Mouse (Mus musculus) liver, adult 2 months (tissue): ENCODE measurements around the gene Neb.

Experiments used
- CTCF ChIP-seq: fragments of 200-500 bp; IDR thresholded peaks from 2 replicates; pipeline ENCODE4 v1.5.1; 2011; ENCODE audit warnings: low read depth, low read length, control low read depth
- POLR2A ChIP-seq: fragments of 200-500 bp; IDR thresholded peaks from 2 replicates; pipeline ENCODE4 v1.6.1; 2011; ENCODE audit warnings: low read length, control low read depth; ENCODE audit not compliant: insufficient read depth; ENCODE audit errors: extremely low read depth

- TF ChIP-seq POLR2A: no peak
- TF ChIP-seq CTCF: no peak
Measured at GRCm38 (mm10) chr2:52372480-52372879, 5.8 kb downstream of the Neb start.
